Mouse (Mus musculus) midbrain, embryonic 14.5 days (tissue): Measurements from ENCODE around the gene Ctrc. TPM values are rescaled to one million over a fixed set of nuclear protein-coding genes. Genes with fewer than 3 reads are reported as not detected.

Experiments used
- ATAC-seq: fragments of 200-750 bp; cut with Nextera tagmentation; 2 replicates; pipeline ENCODE4 v1.8.0; 2017; ENCODE audit warnings: moderate number of reproducible peaks, moderate library complexity; ENCODE audit not compliant: low FRiP score, low TSS enrichment
- DNase-seq: peaks from one replicate; pipeline ENCODE4 v3.0.0-alpha.2; 2015
- H3K27ac ChIP-seq: fragments of 300-500 bp; sonication (generic); replicated peaks from 2 replicates; pipeline ENCODE4 v1.5.1; 2014; ENCODE audit warnings: mild to moderate bottlenecking, low read depth, low read length, moderate library complexity
- H3K27me3 ChIP-seq: fragments of 300-500 bp; sonication (generic); 2 replicates; pipeline ENCODE4 v1.6.1; 2014; ENCODE audit warnings: low read length, control low read depth, mixed read lengths; ENCODE audit not compliant: control insufficient read depth, insufficient read depth
- H3K36me3 ChIP-seq: fragments of 300-500 bp; sonication (generic); 2 replicates; pipeline ENCODE4 v1.6.1; 2014; ENCODE audit warnings: low read length, control low read depth; ENCODE audit not compliant: control insufficient read depth, insufficient read depth
- H3K4me1 ChIP-seq: fragments of 300-500 bp; sonication (generic); 2 replicates; pipeline ENCODE4 v1.6.1; 2014; ENCODE audit warnings: mild to moderate bottlenecking, antibody characterized with exemption, low read length, control low read depth; ENCODE audit not compliant: control insufficient read depth, insufficient read depth
- H3K4me2 ChIP-seq: fragments of 300-500 bp; sonication (generic); 2 replicates; pipeline ENCODE4 v1.6.1; 2014; ENCODE audit warnings: mild to moderate bottlenecking, low read length, moderate library complexity
- H3K4me3 ChIP-seq: fragments of 300-500 bp; sonication (generic); replicated peaks from 2 replicates; pipeline ENCODE4 v1.5.1; 2014; ENCODE audit warnings: low read depth, low read length
- H3K9ac ChIP-seq: fragments of 300-500 bp; sonication (generic); replicated peaks from 2 replicates; pipeline ENCODE4 v1.6.1; 2014; ENCODE audit warnings: mild to moderate bottlenecking, low read length, moderate library complexity
- H3K9me3 ChIP-seq: fragments of 300-500 bp; sonication (generic); 2 replicates; pipeline ENCODE4 v1.6.1; 2016; ENCODE audit warnings: low read length, control low read depth, mixed read lengths; ENCODE audit not compliant: control insufficient read depth
- WGBS: fragments of 180-500 bp; shearing (Covaris S2); extraction: QIAGEN DNeasy Blood & Tissue Kit; methylation state at CpG from one replicate; pipeline ENCODE4 v1.1.7; 2014; 5-methylcytosine and 5-hydroxymethylcytosine counted together
- polyA plus RNA-seq: library from polyadenylated mRNA; unstranded; fragments of >200 nt; fragmentation: Nextera tagmentation; extraction: Ambion mirVana; gene quantifications from 2 replicates; pipeline ENCODE4 v1.2.1, GENCODE M21; 2014

The Ctrc gene
- polyA plus RNA-seq, 1 experiment from 2014 or later, result not detected

DNA sequence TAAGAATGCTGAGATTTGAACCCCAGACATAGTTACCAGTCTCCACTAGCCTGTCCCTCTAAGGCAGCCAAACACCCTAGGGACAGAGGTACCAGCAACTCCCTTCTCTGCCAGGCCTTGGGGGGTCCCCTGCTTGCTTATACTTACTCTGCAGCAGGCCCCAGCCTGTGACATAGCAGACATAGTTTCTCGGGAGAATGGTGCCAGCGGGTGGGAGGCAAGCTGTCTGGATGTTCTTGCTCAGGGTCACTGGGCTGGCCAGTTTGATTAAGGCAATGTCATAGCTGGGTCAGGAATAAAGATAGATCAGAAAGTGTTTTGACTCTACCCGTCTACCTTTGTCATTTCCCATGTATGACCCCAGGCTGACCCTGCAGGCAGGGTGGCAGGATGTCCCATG lies 25.0 kb downstream of the Ctrc start:
- Histone ChIP-seq H3K9ac (no peak overlapping the region), H3K4me2 (no peak overlapping the region), H3K4me3 (no peak overlapping the region), H3K27me3 (no peaks in the 10 kb centered on the region), H3K36me3 (no peaks in the 10 kb centered on the region), H3K4me1 (no peaks in the 10 kb centered on the region), H3K27ac (no peak overlapping the region), H3K9me3 (no peaks in the 10 kb centered on the region)
- no peak for DNase-seq
- WGBS, result 75% methylated on average over 3 of the region's 3 CpGs
- no peak for ATAC-seq

- WGBS, result 90% methylated on average over 7 of the region's 7 CpGs
- Histone ChIP-seq H3K27ac (no peak overlapping the region), H3K4me3 (no peak overlapping the region), H3K4me1 (no peaks in the 10 kb centered on the region), H3K27me3 (no peaks in the 10 kb centered on the region), H3K4me2 (no peak overlapping the region), H3K36me3 (peaks cover 14% of the 10 kb centered on the region; the same call in 1 of the 2 replicates), H3K9ac (no peak overlapping the region), H3K9me3 (no peaks in the 10 kb centered on the region)
- ATAC-seq (no peak), DNase-seq (no peak)
Observed at GRCm38 (mm10) chr4:141819316-141819715, 26.8 kb downstream of the Ctrc start.

GRCm38 (mm10) chr4:141818861-141819260 lies 27.3 kb downstream of the Ctrc start:
- H3K27me3 ChIP-seq, result no peaks in the 10 kb centered on the region
- H3K4me3 ChIP-seq, result no peak overlapping the region
- WGBS, result 93% methylated on average over 13 of the region's 13 CpGs
- peaks cover 18% of the 10 kb centered on the region for H3K36me3 ChIP-seq
- no peaks in the 10 kb centered on the region for H3K9me3 ChIP-seq
- H3K9ac ChIP-seq, result no peak overlapping the region
- H3K4me1 ChIP-seq, result no peaks in the 10 kb centered on the region
- H3K27ac ChIP-seq, result no peak overlapping the region
- ATAC-seq (no peak), DNase-seq (no peak)
- H3K4me2 ChIP-seq, result no peak overlapping the region

DNA sequence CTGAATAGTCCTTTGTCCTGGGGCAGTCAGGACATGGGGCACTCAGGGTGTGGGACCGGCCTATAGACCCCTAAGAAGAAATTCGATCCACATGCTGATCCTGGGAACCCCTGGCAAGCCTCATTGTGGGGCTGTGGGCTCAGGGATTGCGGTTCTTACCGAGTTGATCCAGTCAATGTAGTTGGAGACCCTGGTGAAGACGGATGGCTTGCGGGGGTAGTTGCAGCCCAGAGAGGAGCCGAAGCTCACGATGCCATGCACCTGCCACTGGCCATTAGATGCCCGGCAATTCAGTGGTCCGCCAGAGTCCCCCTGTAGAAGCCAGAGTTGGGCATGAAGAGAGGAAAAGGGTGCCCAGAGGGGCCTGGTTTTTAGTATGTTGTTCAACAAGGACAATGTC lies 28.5 kb downstream of the Ctrc start:
- Histone ChIP-seq H3K4me1 (no peaks in the 10 kb centered on the region), H3K9ac (no peak overlapping the region), H3K9me3 (no peaks in the 10 kb centered on the region), H3K27ac (no peak overlapping the region), H3K27me3 (no peaks in the 10 kb centered on the region), H3K4me3 (no peak overlapping the region), H3K36me3 (peaks cover 24% of the 10 kb centered on the region), H3K4me2 (no peak overlapping the region)
- DNase-seq (no peak), ATAC-seq (no peak)
- WGBS, result 50% methylated on average over 10 of the region's 10 CpGs

GRCm38 (mm10) chr4:141816776-141817655 lies 29.1 kb downstream of the Ctrc start:
- Histone ChIP-seq H3K27ac (no peak overlapping the region; the same call in 1 of the 2 replicates), H3K4me3 (no peak overlapping the region), H3K9ac (no peak overlapping the region), H3K4me1 (no peaks in the 10 kb centered on the region), H3K27me3 (no peaks in the 10 kb centered on the region), H3K9me3 (no peaks in the 10 kb centered on the region), H3K4me2 (no peak overlapping the region), H3K36me3 (peaks cover 31% of the 10 kb centered on the region)
- DNase-seq (no peak), ATAC-seq (no peak)
- 46% methylated on average over 14 of the region's 14 CpGs for WGBS

GRCm38 (mm10) chr4:141816267-141816666 lies 29.9 kb downstream of the Ctrc start:
- H3K9ac ChIP-seq, result no peak overlapping the region
- H3K4me3 ChIP-seq, result no peak overlapping the region
- ATAC-seq (no peak), DNase-seq (peak; percentile 53)
- H3K4me1 ChIP-seq, result no peaks in the 10 kb centered on the region
- no peaks in the 10 kb centered on the region for H3K9me3 ChIP-seq
- no peaks in the 10 kb centered on the region for H3K27me3 ChIP-seq
- H3K4me2 ChIP-seq, result no peak overlapping the region
- peak overlapping the region; percentile 39; the same call in 1 of the 2 replicates for H3K27ac ChIP-seq
- H3K36me3 ChIP-seq, result peaks cover 38% of the 10 kb centered on the region
- 65% methylated on average over 7 of the region's 7 CpGs for WGBS

GRCm38 (mm10) chr4:141811375-141811774 lies 34.8 kb downstream of the Ctrc start:
- Histone ChIP-seq H3K4me3 (no peak overlapping the region), H3K9me3 (no peaks in the 10 kb centered on the region), H3K27ac (no peak overlapping the region), H3K4me2 (no peak overlapping the region), H3K9ac (no peak overlapping the region), H3K27me3 (no peaks in the 10 kb centered on the region), H3K36me3 (peaks cover 83% of the 10 kb centered on the region), H3K4me1 (no peaks in the 10 kb centered on the region)
- DNase-seq (no peak), ATAC-seq (no peak)
- WGBS, result 95% methylated on average over 7 of the region's 7 CpGs

GRCm38 (mm10) chr4:141810975-141811374 lies 35.2 kb downstream of the Ctrc start:
- peaks cover 87% of the 10 kb centered on the region for H3K36me3 ChIP-seq
- ATAC-seq (no peak), DNase-seq (no peak)
- no peak overlapping the region for H3K4me2 ChIP-seq
- no peaks in the 10 kb centered on the region for H3K9me3 ChIP-seq
- no peaks in the 10 kb centered on the region for H3K27me3 ChIP-seq
- no peak overlapping the region for H3K27ac ChIP-seq
- WGBS, result 91% methylated on average over 2 of the region's 2 CpGs
- no peak overlapping the region for H3K4me3 ChIP-seq
- H3K4me1 ChIP-seq, result no peaks in the 10 kb centered on the region
- no peak overlapping the region for H3K9ac ChIP-seq
